Mouse (Mus musculus) midbrain, embryonic 13.5 days (tissue): ENCODE measurements around the gene Ikzf1. TPM values are rescaled to one million over a fixed set of nuclear protein-coding genes. Genes with fewer than 3 reads are reported as not detected.

Experiments used
- ATAC-seq: fragments of 200-750 bp; cut with Nextera tagmentation; 2 replicates; pipeline ENCODE4 v1.8.0; 2017; ENCODE audit warnings: mild to moderate bottlenecking, moderate TSS enrichment, moderate library complexity
- H3K27ac ChIP-seq: fragments of 300-500 bp; sonication (generic); 2 replicates; pipeline ENCODE4 v1.5.1; 2015; ENCODE audit warnings: inconsistent platforms, mild to moderate bottlenecking, moderate library complexity
- H3K27me3 ChIP-seq: fragments of 300-500 bp; sonication (generic); 2 replicates; pipeline ENCODE4 v1.6.1; 2015; ENCODE audit warnings: mild to moderate bottlenecking, inconsistent platforms
- H3K36me3 ChIP-seq: fragments of 300-500 bp; sonication (generic); 2 replicates; pipeline ENCODE4 v1.6.1; 2015; ENCODE audit warnings: mild to moderate bottlenecking, inconsistent platforms
- H3K4me1 ChIP-seq: fragments of 300-500 bp; sonication (generic); replicated peaks from 2 replicates; pipeline ENCODE4 v1.6.1; 2015; ENCODE audit warnings: inconsistent platforms
- H3K4me2 ChIP-seq: fragments of 300-500 bp; sonication (generic); replicated peaks from 2 replicates; pipeline ENCODE4 v1.6.1; 2015; ENCODE audit warnings: moderate library complexity, mild to moderate bottlenecking, inconsistent platforms
- H3K4me3 ChIP-seq: fragments of 300-500 bp; sonication (generic); replicated peaks from 2 replicates; pipeline ENCODE4 v1.5.1; 2015; ENCODE audit warnings: mild to moderate bottlenecking, inconsistent platforms
- H3K9ac ChIP-seq: fragments of 300-500 bp; sonication (generic); replicated peaks from 2 replicates; pipeline ENCODE4 v1.6.1; 2015; ENCODE audit warnings: mild to moderate bottlenecking, inconsistent platforms
- H3K9me3 ChIP-seq: fragments of 300-500 bp; sonication (generic); 2 replicates; pipeline ENCODE4 v1.6.1; 2016; ENCODE audit warnings: mild to moderate bottlenecking, inconsistent platforms
- WGBS: fragments of 180-500 bp; shearing (Covaris S2); methylation state at CpG from one replicate; pipeline ENCODE4 v1.1.7; 2015; 5-methylcytosine and 5-hydroxymethylcytosine counted together
- polyA plus RNA-seq: library from polyadenylated mRNA; unstranded; fragments of >200 nt; fragmentation: Nextera tagmentation; extraction: Ambion mirVana; gene quantifications from 2 replicates; pipeline ENCODE4 v1.2.1, GENCODE M21; 2015

Ikzf1 gene
- polyA plus RNA-seq, 1 experiment from 2014 or later, result 1.2 TPM

- H3K27ac ChIP-seq, result no peak overlapping the region
- 97% methylated on average over 1 of the region's 1 CpGs for WGBS
- no peak for ATAC-seq
These were observed 46.9 kb downstream of the Ikzf1 start for GRCm38 (mm10) chr11:11731727-11732126.

GRCm38 (mm10) chr11:11732972-11733770 lies 48.4 kb downstream of the Ikzf1 start:
- Histone ChIP-seq H3K4me1 (no peaks in the 10 kb centered on the region), H3K36me3 (no peaks in the 10 kb centered on the region), H3K27me3 (no peaks in the 10 kb centered on the region), H3K4me2 (no peak overlapping the region), H3K9ac (no peak overlapping the region), H3K4me3 (no peak overlapping the region), H3K9me3 (no peaks in the 10 kb centered on the region), H3K27ac (no peak overlapping the region)
- ATAC-seq, result no peak
- WGBS, result 76% methylated on average over 8 of the region's 8 CpGs

More at GRCm38 (mm10) chr11:11731727-11732126, 46.9 kb downstream of the Ikzf1 start:
- H3K9me3 ChIP-seq, result no peaks in the 10 kb centered on the region
- no peak overlapping the region for H3K4me2 ChIP-seq
- no peaks in the 10 kb centered on the region for H3K4me1 ChIP-seq
- no peak overlapping the region for H3K9ac ChIP-seq
- no peak overlapping the region for H3K4me3 ChIP-seq
- no peaks in the 10 kb centered on the region for H3K27me3 ChIP-seq
- H3K36me3 ChIP-seq, result no peaks in the 10 kb centered on the region

- H3K4me1 ChIP-seq, result no peaks in the 10 kb centered on the region
- WGBS, result 90% methylated on average over 6 of the region's 6 CpGs
- H3K9ac ChIP-seq, result no peak overlapping the region
- no peak for ATAC-seq
- H3K27me3 ChIP-seq, result no peaks in the 10 kb centered on the region
- H3K9me3 ChIP-seq, result no peaks in the 10 kb centered on the region
- no peaks in the 10 kb centered on the region for H3K36me3 ChIP-seq
- no peak overlapping the region for H3K4me3 ChIP-seq
- no peak overlapping the region for H3K4me2 ChIP-seq
- no peak overlapping the region for H3K27ac ChIP-seq
These were observed 50.4 kb downstream of the Ikzf1 start for GRCm38 (mm10) chr11:11735155-11735554.

- Histone ChIP-seq H3K4me3 (no peak overlapping the region), H3K27ac (no peak overlapping the region), H3K27me3 (no peaks in the 10 kb centered on the region), H3K9ac (no peak overlapping the region), H3K4me2 (no peak overlapping the region), H3K4me1 (no peaks in the 10 kb centered on the region), H3K36me3 (no peaks in the 10 kb centered on the region), H3K9me3 (no peaks in the 10 kb centered on the region)
- 88% methylated on average over 4 of the region's 4 CpGs for WGBS
- no peak for ATAC-seq
These were observed 52.1 kb downstream of the Ikzf1 start for GRCm38 (mm10) chr11:11736948-11737347.

GRCm38 (mm10) chr11:11737562-11737961 lies 52.8 kb downstream of the Ikzf1 start:
- H3K4me3 ChIP-seq, result no peak overlapping the region
- H3K9ac ChIP-seq, result no peak overlapping the region
- no peak overlapping the region for H3K4me2 ChIP-seq
- ATAC-seq, result no peak
- no peaks in the 10 kb centered on the region for H3K36me3 ChIP-seq
- no peaks in the 10 kb centered on the region for H3K27me3 ChIP-seq
- no peaks in the 10 kb centered on the region for H3K4me1 ChIP-seq
- no peak overlapping the region for H3K27ac ChIP-seq
- WGBS, result 61% methylated on average over 2 of the region's 2 CpGs
- no peaks in the 10 kb centered on the region for H3K9me3 ChIP-seq

- H3K4me1 ChIP-seq, result no peaks in the 10 kb centered on the region
- WGBS, result 90% methylated on average over 3 of the region's 3 CpGs
- no peaks in the 10 kb centered on the region for H3K27me3 ChIP-seq
- H3K4me2 ChIP-seq, result no peak overlapping the region
- H3K27ac ChIP-seq, result no peak overlapping the region
- no peaks in the 10 kb centered on the region for H3K36me3 ChIP-seq
- no peaks in the 10 kb centered on the region for H3K9me3 ChIP-seq
- no peak overlapping the region for H3K4me3 ChIP-seq
- ATAC-seq, result no peak
- no peak overlapping the region for H3K9ac ChIP-seq
These were observed 54.3 kb downstream of the Ikzf1 start for GRCm38 (mm10) chr11:11739054-11739453.

GRCm38 (mm10) chr11:11740603-11741002 lies 55.8 kb downstream of the Ikzf1 start:
- no peak overlapping the region for H3K27ac ChIP-seq
- no peak for ATAC-seq
- WGBS, result 84% methylated on average over 5 of the region's 5 CpGs
- H3K9me3 ChIP-seq, result no peaks in the 10 kb centered on the region
- H3K4me3 ChIP-seq, result no peak overlapping the region
- H3K4me2 ChIP-seq, result no peak overlapping the region
- no peaks in the 10 kb centered on the region for H3K36me3 ChIP-seq
- no peak overlapping the region for H3K9ac ChIP-seq
- H3K4me1 ChIP-seq, result no peaks in the 10 kb centered on the region
- H3K27me3 ChIP-seq, result no peaks in the 10 kb centered on the region

GRCm38 (mm10) chr11:11741574-11741973 lies 56.8 kb downstream of the Ikzf1 start:
- Histone ChIP-seq H3K4me1 (no peaks in the 10 kb centered on the region), H3K36me3 (no peaks in the 10 kb centered on the region), H3K4me2 (no peak overlapping the region), H3K4me3 (no peak overlapping the region), H3K9me3 (no peaks in the 10 kb centered on the region), H3K27ac (no peak overlapping the region), H3K27me3 (no peaks in the 10 kb centered on the region), H3K9ac (no peak overlapping the region)
- ATAC-seq, result no peak
- WGBS, result 92% methylated on average over 5 of the region's 5 CpGs

- no peak for ATAC-seq
- Histone ChIP-seq H3K27ac (no peak overlapping the region), H3K4me3 (no peak overlapping the region), H3K9ac (no peak overlapping the region), H3K4me2 (no peak overlapping the region), H3K4me1 (no peaks in the 10 kb centered on the region), H3K27me3 (no peaks in the 10 kb centered on the region), H3K36me3 (no peaks in the 10 kb centered on the region), H3K9me3 (no peaks in the 10 kb centered on the region)
- 37% methylated on average over 2 of the region's 2 CpGs for WGBS
These were observed 57.8 kb downstream of the Ikzf1 start for GRCm38 (mm10) chr11:11742626-11743025.

GRCm38 (mm10) chr11:11744222-11744621 lies 59.4 kb downstream of the Ikzf1 start:
- Histone ChIP-seq H3K9ac (no peak overlapping the region), H3K4me1 (no peaks in the 10 kb centered on the region), H3K36me3 (no peaks in the 10 kb centered on the region), H3K4me3 (no peak overlapping the region), H3K9me3 (no peaks in the 10 kb centered on the region), H3K27me3 (no peaks in the 10 kb centered on the region), H3K4me2 (no peak overlapping the region), H3K27ac (no peak overlapping the region)
- no peak for ATAC-seq
- 60% methylated on average over 1 of the region's 1 CpGs for WGBS

GRCm38 (mm10) chr11:11751091-11751490 lies 66.3 kb downstream of the Ikzf1 start:
- WGBS, result 94% methylated on average over 5 of the region's 5 CpGs
- Histone ChIP-seq H3K27ac (no peak overlapping the region), H3K36me3 (no peaks in the 10 kb centered on the region), H3K9me3 (no peaks in the 10 kb centered on the region), H3K27me3 (no peaks in the 10 kb centered on the region), H3K9ac (no peak overlapping the region), H3K4me3 (no peak overlapping the region), H3K4me1 (0 out of 2 replicates have a peak, but pooled peaks cover 3% of the 10 kb centered on the region), H3K4me2 (no peak overlapping the region)
- ATAC-seq, result no peak

GRCm38 (mm10) chr11:11752859-11753258 lies 68.1 kb downstream of the Ikzf1 start:
- no peak overlapping the region for H3K4me3 ChIP-seq
- no peaks in the 10 kb centered on the region for H3K9me3 ChIP-seq
- H3K9ac ChIP-seq, result no peak overlapping the region
- ATAC-seq, result no peak
- H3K36me3 ChIP-seq, result no peaks in the 10 kb centered on the region
- no peak overlapping the region for H3K27ac ChIP-seq
- H3K4me2 ChIP-seq, result no peak overlapping the region
- no peaks in the 10 kb centered on the region for H3K27me3 ChIP-seq
- 77% methylated on average over 5 of the region's 5 CpGs for WGBS
- 0 out of 2 replicates have a peak, but pooled peaks cover 3% of the 10 kb centered on the region for H3K4me1 ChIP-seq

GRCm38 (mm10) chr11:11758121-11758520 lies 73.3 kb downstream of the Ikzf1 start:
- no peaks in the 10 kb centered on the region for H3K27me3 ChIP-seq
- no peak overlapping the region for H3K4me2 ChIP-seq
- H3K4me1 ChIP-seq, result 0 out of 2 replicates have a peak, but pooled peaks cover 3% of the 10 kb centered on the region
- no peak overlapping the region for H3K9ac ChIP-seq
- ATAC-seq, result no peak
- no peaks in the 10 kb centered on the region for H3K9me3 ChIP-seq
- H3K36me3 ChIP-seq, result no peaks in the 10 kb centered on the region
- WGBS, result 78% methylated on average over 6 of the region's 6 CpGs
- no peak overlapping the region for H3K27ac ChIP-seq
- no peak overlapping the region for H3K4me3 ChIP-seq
